Mouse (Mus musculus): ENCODE data around the gene Fignl1. TPM values are rescaled to one million over a fixed set of nuclear protein-coding genes. Genes with fewer than 3 reads are reported as not detected.

The Fignl1 gene
- 46.3 and 56.0 TPM in 2 replicates for polyA plus RNA-seq (2015; fragmentation: Nextera tagmentation; extraction: Ambion mirVana)

GRCm38 (mm10) chr11:11808820-11809403, at the start of gene Fignl1:
TSS of gene Fignl1 (minus strand) at chr11:11808962.
- H3K36me3 ChIP-seq (ENCODE audit: control insufficient read depth, insufficient read depth), result peaks cover 3% of the 10 kb centered on the region; the same call in 1 of the 2 replicates
- peaks cover 11% of the 10 kb centered on the region for H3K4me1 ChIP-seq (ENCODE audit: control insufficient read depth, insufficient read depth, low read length)
- peak within 1 kb of the TSS; percentile 94 for H3K4me2 ChIP-seq (ENCODE audit: low read depth, low read length)
- H3K4me3 ChIP-seq (ENCODE audit: low read length), result peak within 1 kb of the TSS; percentile 90
- under 1% methylated on average over 51 of the region's 53 CpGs for WGBS
- ATAC-seq (replicated peaks; ENCODE audit: extremely low read depth, insufficient read depth, low FRiP score), result peak; percentile 96
- H3K27ac ChIP-seq (ENCODE audit: low read length), result peak within 1 kb of the TSS; percentile 100
- H3K9me3 ChIP-seq (replicated peaks; ENCODE audit: control insufficient read depth, low read length), result no peaks in the 10 kb centered on the region
- H3K9ac ChIP-seq (ENCODE audit: low read length), result peak within 1 kb of the TSS; percentile 91
- no peaks in the 10 kb centered on the region for H3K27me3 ChIP-seq (ENCODE audit: control insufficient read depth, insufficient read depth, low read length)

- no peak for ATAC-seq (replicated peaks; ENCODE audit: extremely low read depth, insufficient read depth, low FRiP score)
- 0 out of 2 replicates have a peak, but pooled peaks cover 4% of the 10 kb centered on the region for H3K9me3 ChIP-seq (replicated peaks; ENCODE audit: control insufficient read depth, low read length)
- no peaks in the 10 kb centered on the region for H3K36me3 ChIP-seq (ENCODE audit: control insufficient read depth, insufficient read depth)
- H3K9ac ChIP-seq (ENCODE audit: low read length), result no peak overlapping the region
- WGBS, result 83% methylated on average over 3 of the region's 3 CpGs
- peaks cover 10% of the 10 kb centered on the region for H3K4me1 ChIP-seq (ENCODE audit: control insufficient read depth, insufficient read depth, low read length)
- H3K4me2 ChIP-seq (ENCODE audit: low read depth, low read length), result no peak overlapping the region
- H3K27ac ChIP-seq (ENCODE audit: low read length), result 0 out of 2 replicates have a peak overlapping the region, but pooled peaks have one; percentile 17
- H3K4me3 ChIP-seq (ENCODE audit: low read length), result no peak overlapping the region
- no peaks in the 10 kb centered on the region for H3K27me3 ChIP-seq (ENCODE audit: control insufficient read depth, insufficient read depth, low read length)
Observed at GRCm38 (mm10) chr11:11856959-11857358, 48.2 kb upstream of the Fignl1 start.

GRCm38 (mm10) chr11:11855685-11856131, 46.9 kb upstream of the Fignl1 start:
- ATAC-seq (replicated peaks; ENCODE audit: extremely low read depth, insufficient read depth, low FRiP score), result no peak
- H3K9ac ChIP-seq (ENCODE audit: low read length), result no peak overlapping the region
- peak overlapping the region; percentile 61 for H3K27ac ChIP-seq (ENCODE audit: low read length)
- no peak overlapping the region for H3K4me3 ChIP-seq (ENCODE audit: low read length)
- WGBS, result 72% methylated on average over 11 of the region's 11 CpGs
- H3K9me3 ChIP-seq (replicated peaks; ENCODE audit: control insufficient read depth, low read length), result 0 out of 2 replicates have a peak, but pooled peaks cover 4% of the 10 kb centered on the region
- H3K36me3 ChIP-seq (ENCODE audit: control insufficient read depth, insufficient read depth), result no peaks in the 10 kb centered on the region
- H3K27me3 ChIP-seq (ENCODE audit: control insufficient read depth, insufficient read depth, low read length), result no peaks in the 10 kb centered on the region
- no peak overlapping the region for H3K4me2 ChIP-seq (ENCODE audit: low read depth, low read length)
- H3K4me1 ChIP-seq (ENCODE audit: control insufficient read depth, insufficient read depth, low read length), result peaks cover 14% of the 10 kb centered on the region

GRCm38 (mm10) chr11:11855061-11855672, 46.4 kb upstream of the Fignl1 start:
- 0 out of 2 replicates have a peak, but pooled peaks cover 4% of the 10 kb centered on the region for H3K9me3 ChIP-seq (replicated peaks; ENCODE audit: control insufficient read depth, low read length)
- no peak overlapping the region for H3K9ac ChIP-seq (ENCODE audit: low read length)
- H3K4me1 ChIP-seq (ENCODE audit: control insufficient read depth, insufficient read depth, low read length), result peaks cover 19% of the 10 kb centered on the region
- no peak overlapping the region for H3K4me3 ChIP-seq (ENCODE audit: low read length)
- H3K4me2 ChIP-seq (ENCODE audit: low read depth, low read length), result no peak overlapping the region
- no peaks in the 10 kb centered on the region for H3K36me3 ChIP-seq (ENCODE audit: control insufficient read depth, insufficient read depth)
- no peaks in the 10 kb centered on the region for H3K27me3 ChIP-seq (ENCODE audit: control insufficient read depth, insufficient read depth, low read length)
- H3K27ac ChIP-seq (ENCODE audit: low read length), result peak overlapping the region; percentile 17
- WGBS, result 44% methylated on average over 6 of the region's 6 CpGs
- ATAC-seq (replicated peaks; ENCODE audit: extremely low read depth, insufficient read depth, low FRiP score), result no peak

DNA sequence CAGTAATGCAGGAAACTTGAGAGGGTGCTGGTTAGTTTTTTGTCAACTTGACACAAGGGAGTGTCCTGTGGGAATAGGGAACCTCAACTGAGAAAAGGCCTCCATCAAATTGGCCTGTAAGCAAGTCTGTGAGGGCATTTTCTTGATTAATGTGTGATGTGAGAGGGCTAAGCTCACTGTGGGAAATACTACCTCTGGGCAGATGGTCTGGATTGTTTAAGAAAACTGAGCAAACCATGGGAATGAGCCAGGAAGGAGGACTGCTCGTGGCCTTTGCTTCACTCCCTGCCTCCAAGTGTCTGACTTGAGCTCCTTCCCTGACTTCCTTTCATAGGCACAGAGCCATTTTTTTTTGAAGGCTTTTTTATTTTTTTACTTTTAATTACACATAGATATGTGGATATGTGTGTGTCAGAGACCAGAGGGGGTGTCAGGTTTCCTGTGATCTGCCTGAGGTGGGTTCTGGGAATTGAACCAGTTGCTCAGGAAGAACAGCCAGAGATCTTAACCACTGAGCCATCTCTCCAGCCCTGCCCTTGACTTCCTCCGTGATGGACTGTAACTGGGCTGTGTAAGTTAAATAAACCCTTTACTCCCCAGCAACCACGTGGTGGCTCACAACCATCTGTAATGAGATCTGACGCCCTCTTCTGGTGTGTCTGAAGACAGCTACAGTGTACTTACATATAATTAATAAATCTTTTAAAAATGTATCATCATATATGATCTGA, 45.1 kb upstream of the Fignl1 start:
- H3K27ac ChIP-seq (ENCODE audit: low read length), result peak overlapping the region; percentile 26
- no peak overlapping the region for H3K9ac ChIP-seq (ENCODE audit: low read length)
- ATAC-seq (replicated peaks; ENCODE audit: extremely low read depth, insufficient read depth, low FRiP score), result no peak
- H3K27me3 ChIP-seq (ENCODE audit: control insufficient read depth, insufficient read depth, low read length), result no peaks in the 10 kb centered on the region
- peaks cover 23% of the 10 kb centered on the region for H3K4me1 ChIP-seq (ENCODE audit: control insufficient read depth, insufficient read depth, low read length)
- no peak overlapping the region for H3K4me2 ChIP-seq (ENCODE audit: low read depth, low read length)
- H3K4me3 ChIP-seq (ENCODE audit: low read length), result no peak overlapping the region
- H3K9me3 ChIP-seq (replicated peaks; ENCODE audit: control insufficient read depth, low read length), result 0 out of 2 replicates have a peak, but pooled peaks cover 4% of the 10 kb centered on the region
- 58% methylated on average over 4 of the region's 4 CpGs for WGBS
- no peaks in the 10 kb centered on the region for H3K36me3 ChIP-seq (ENCODE audit: control insufficient read depth, insufficient read depth)

DNA sequence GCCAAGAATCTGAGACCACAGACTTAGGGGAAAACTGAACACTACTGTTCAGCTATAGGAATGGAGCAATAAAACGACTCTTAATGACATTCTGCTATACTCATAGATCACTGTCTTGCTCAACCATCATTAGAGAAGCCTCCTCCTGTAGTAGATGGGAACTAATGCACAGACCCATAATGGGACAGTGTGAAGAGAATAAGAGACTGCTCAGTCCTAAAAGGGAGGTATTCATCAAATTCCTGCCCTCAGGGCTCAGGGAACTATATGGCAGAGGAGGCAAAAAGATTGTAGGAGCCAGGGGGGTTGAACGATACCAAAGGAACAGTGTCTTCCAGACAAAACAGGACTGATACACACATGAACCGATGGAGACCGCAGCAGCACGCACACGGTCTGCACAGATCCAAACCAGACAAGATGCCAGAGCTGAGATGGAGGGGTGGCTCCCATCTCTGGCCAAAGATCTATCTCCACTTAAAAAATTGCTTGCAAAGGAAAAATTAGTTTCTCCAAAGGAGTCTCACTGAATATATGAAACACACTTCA, 43.3 kb upstream of the Fignl1 start:
- WGBS, result 77% methylated on average over 6 of the region's 6 CpGs
- ATAC-seq (replicated peaks; ENCODE audit: extremely low read depth, insufficient read depth, low FRiP score), result no peak
- Histone ChIP-seq H3K4me3 (ENCODE audit: low read length) (no peak overlapping the region), H3K4me2 (ENCODE audit: low read depth, low read length) (no peak overlapping the region), H3K9ac (ENCODE audit: low read length) (no peak overlapping the region), H3K36me3 (ENCODE audit: control insufficient read depth, insufficient read depth) (no peaks in the 10 kb centered on the region), H3K9me3 (replicated peaks; ENCODE audit: control insufficient read depth, low read length) (0 out of 2 replicates have a peak, but pooled peaks cover 4% of the 10 kb centered on the region), H3K27ac (ENCODE audit: low read length) (no peak overlapping the region), H3K4me1 (ENCODE audit: control insufficient read depth, insufficient read depth, low read length) (peaks cover 23% of the 10 kb centered on the region), H3K27me3 (ENCODE audit: control insufficient read depth, insufficient read depth, low read length) (no peaks in the 10 kb centered on the region)

DNA sequence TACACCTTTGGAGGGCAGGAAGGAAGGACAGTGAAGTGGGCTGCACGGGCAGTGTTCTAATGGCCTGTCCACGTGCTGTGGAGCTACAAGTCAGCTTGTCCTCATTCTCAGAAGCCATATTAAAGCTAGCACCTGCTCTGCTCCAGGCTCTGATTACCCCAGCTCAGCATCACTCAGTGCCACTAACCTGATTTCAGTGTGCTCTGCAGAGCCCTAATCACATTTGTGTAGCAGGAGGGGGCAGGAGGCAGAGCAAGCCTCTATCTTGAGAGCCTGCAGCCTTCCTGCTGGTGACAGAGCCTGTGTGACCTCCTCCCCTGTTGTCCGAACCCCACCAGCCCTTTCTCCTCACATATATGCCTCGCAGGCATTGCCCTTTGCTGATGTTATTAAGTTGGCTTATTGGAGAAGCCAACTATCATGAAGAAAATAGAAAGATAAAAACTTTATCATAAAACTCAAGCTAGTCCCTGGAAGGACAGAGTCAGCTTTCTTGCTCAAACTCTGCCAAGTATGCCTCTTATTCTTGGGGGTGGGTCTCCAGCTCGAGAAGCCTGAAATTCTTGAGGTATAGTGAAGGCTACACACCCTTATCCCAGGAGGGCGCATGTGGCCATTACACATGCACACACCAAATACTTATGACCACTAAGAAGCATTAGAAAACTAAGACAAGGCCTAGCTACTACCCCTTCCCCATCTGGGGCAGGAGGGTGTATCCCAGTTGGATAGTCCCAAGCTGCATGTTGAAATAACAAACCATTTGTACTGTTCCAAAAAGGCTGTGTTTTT, 41.9 kb upstream of the Fignl1 start:
- peak; percentile 51 for ATAC-seq (replicated peaks; ENCODE audit: extremely low read depth, insufficient read depth, low FRiP score)
- Histone ChIP-seq H3K4me1 (ENCODE audit: control insufficient read depth, insufficient read depth, low read length) (peaks cover 17% of the 10 kb centered on the region), H3K4me3 (ENCODE audit: low read length) (no peak overlapping the region), H3K27me3 (ENCODE audit: control insufficient read depth, insufficient read depth, low read length) (no peaks in the 10 kb centered on the region), H3K36me3 (ENCODE audit: control insufficient read depth, insufficient read depth) (no peaks in the 10 kb centered on the region), H3K9me3 (replicated peaks; ENCODE audit: control insufficient read depth, low read length) (no peaks in the 10 kb centered on the region), H3K9ac (ENCODE audit: low read length) (no peak overlapping the region), H3K27ac (ENCODE audit: low read length) (peak overlapping the region; percentile 49), H3K4me2 (ENCODE audit: low read depth, low read length) (no peak overlapping the region)
- whole genome bisulfite sequencing, result 33% methylated on average over 6 of the region's 6 CpGs

DNA sequence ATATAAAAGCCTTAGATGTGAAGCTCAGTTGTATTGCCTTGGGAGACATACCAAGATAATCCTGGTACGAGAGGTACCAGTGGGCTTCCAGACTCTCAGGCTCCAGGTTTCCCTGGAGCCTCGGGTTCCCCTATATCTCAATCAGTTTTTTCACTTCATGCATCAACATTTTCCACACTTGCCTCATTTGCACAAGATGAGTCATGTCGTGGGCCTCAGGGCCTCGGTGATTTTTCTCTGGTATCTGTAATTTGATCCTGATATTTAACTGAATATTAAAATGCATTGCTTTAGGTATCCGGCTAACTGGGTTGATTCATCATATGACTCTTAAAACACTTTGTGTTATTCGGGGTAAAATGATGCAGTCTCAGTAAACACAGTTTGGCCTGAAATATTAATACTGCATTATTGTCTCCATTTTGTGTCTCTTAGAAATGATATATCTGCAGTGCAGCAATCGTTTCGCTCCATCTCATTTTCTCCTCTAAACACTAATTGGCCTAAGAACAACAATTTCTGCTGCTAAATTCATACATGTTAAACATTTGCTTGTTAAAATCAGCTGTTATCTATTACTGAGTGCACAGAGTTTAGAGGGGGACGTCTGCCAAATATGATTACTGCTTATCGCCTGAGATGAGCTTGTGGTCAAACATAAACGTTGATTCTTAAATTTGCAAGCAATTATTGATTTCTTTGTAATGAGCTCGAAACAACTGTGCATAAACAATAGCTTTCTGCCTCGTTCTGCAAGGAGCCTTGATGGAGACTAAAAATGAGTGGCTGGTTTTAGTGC, 41.0 kb upstream of the Fignl1 start:
- Histone ChIP-seq H3K27ac (ENCODE audit: low read length) (peak overlapping the region; percentile 49), H3K36me3 (ENCODE audit: control insufficient read depth, insufficient read depth) (no peaks in the 10 kb centered on the region), H3K4me1 (ENCODE audit: control insufficient read depth, insufficient read depth, low read length) (peaks cover 17% of the 10 kb centered on the region), H3K9me3 (replicated peaks; ENCODE audit: control insufficient read depth, low read length) (no peaks in the 10 kb centered on the region), H3K9ac (ENCODE audit: low read length) (no peak overlapping the region), H3K4me3 (ENCODE audit: low read length) (no peak overlapping the region), H3K27me3 (ENCODE audit: control insufficient read depth, insufficient read depth, low read length) (no peaks in the 10 kb centered on the region), H3K4me2 (ENCODE audit: low read depth, low read length) (no peak overlapping the region)
- ATAC-seq (replicated peaks; ENCODE audit: extremely low read depth, insufficient read depth, low FRiP score), result no peak
- WGBS, result 56% methylated on average over 13 of the region's 13 CpGs
